Mouse (Mus musculus) embryonic fibroblast, embryonic 13.5 days (primary cell): ENCODE results near the gene Fstl5. TPM values are rescaled to one million over a fixed set of nuclear protein-coding genes. Genes with fewer than 3 reads are reported as not detected.
"Not testable (repeated sequence)": the region's sequence is repeated elsewhere in the genome, so short reads cannot be mapped to it uniquely, and the experiment has no call there.

ENCODE experiments used
- H3K27ac ChIP-seq: 2 replicates; pipeline ENCODE4 v1.5.1; 2012; ENCODE audit warnings: low read length, control low read depth, inconsistent platforms; ENCODE audit not compliant: insufficient read depth
- H3K4me1 ChIP-seq: 2 replicates; pipeline ENCODE4 v1.6.1; 2011; ENCODE audit warnings: low read length; ENCODE audit not compliant: control insufficient read depth, insufficient read depth
- H3K4me3 ChIP-seq: 2 replicates; pipeline ENCODE4 v1.5.1; 2011; ENCODE audit warnings: mild to moderate bottlenecking, control low read depth, low read length; ENCODE audit not compliant: insufficient read depth
- CTCF ChIP-seq: IDR thresholded peaks from 2 replicates; pipeline ENCODE4 v1.5.1; 2011; ENCODE audit warnings: mild to moderate bottlenecking, control low read depth, low read length, moderate library complexity, borderline replicate concordance; ENCODE audit not compliant: insufficient read depth
- POLR2A ChIP-seq: IDR thresholded peaks from 2 replicates; pipeline ENCODE4 v1.6.1; 2011; ENCODE audit warnings: low read depth, mild to moderate bottlenecking, control low read depth, low read length, moderate library complexity
- polyA plus RNA-seq: library from polyadenylated mRNA; stranded (reverse); fragments of >200 nt; gene quantifications from 2 replicates; pipeline ENCODE4 v1.2.4, GENCODE M21; 2011; ENCODE audit warnings: low read depth; ENCODE audit not compliant: missing spikeins, insufficient read length

Gene Fstl5
- polyA plus RNA-seq, 1 experiment = not detected

DNA sequence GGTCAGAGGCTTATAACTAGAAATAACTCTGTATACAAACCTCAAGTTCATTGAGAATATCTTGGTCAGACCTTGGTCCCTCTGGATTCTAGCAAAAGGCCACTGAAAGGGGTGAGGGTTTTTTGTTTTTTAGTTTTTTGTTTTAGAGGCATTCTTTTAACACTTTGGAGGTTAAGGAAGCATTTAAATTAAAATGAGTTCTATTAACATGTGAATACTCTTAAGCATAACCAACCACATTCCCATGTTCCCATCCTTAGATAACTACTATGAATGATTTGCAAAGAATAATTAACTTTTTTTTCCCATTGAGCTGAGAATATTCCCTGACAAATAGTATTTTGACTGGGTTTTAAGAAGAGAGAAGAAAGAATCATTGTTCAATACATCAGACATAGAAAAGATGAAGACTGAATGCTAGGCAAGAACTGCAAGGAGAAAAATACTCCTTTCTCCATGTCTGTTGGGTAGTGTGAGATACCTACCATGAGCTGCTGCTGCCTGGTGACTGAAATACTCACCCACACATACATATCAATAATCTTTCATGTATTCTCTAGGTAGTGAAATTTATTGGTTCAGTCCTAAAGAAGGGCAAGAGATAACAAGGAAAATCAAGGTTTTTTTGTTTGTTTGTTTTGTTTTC lies 393.3 kb downstream of the Fstl5 start:
- H3K4me3 ChIP-seq = no peak overlapping the region
- H3K27ac ChIP-seq = no peak overlapping the region
- no peaks in the 10 kb centered on the region for H3K4me1 ChIP-seq
- TF ChIP-seq POLR2A = no peak
- no peak for TF ChIP-seq CTCF

DNA sequence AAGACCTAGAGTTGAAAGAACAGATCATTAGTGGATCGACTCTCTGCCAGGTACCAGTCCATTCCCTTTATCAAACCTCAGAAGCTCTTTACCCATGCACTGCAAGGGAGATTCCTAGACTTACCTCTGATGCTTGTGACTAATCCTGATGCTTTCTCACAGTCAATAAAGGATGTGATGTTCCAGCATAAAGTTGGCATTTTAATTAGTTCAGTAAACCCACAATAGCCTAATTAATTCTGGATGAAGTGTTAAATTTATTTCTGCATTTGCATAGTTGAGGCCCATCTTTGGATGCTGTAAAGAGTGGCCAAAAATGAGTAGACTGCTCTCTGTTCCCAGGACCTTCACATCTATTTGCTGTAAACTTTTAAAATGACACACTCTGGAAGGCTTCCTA lies 394.1 kb downstream of the Fstl5 start:
- H3K4me3 ChIP-seq = no peak overlapping the region
- no peak overlapping the region for H3K27ac ChIP-seq
- no peak for TF ChIP-seq CTCF
- TF ChIP-seq POLR2A = no peak
- no peaks in the 10 kb centered on the region for H3K4me1 ChIP-seq

DNA sequence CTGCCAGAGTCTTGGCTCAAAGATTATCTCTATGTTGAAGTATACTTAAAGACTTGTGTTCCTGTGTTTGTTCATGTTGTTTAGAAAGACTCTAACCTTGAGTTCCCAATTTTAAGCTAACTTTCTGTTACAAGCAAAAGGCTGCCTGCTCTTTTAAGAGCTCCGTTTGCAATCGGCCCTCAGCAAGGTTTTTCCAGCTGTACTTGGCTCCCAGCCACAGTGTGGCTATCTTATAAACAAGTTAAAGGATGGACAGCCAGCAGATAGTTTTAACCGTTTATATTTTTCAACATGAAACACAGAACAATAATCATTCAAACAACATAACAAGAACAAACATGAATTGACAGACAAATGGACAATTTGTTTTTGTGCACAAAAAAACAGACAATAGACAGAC lies 433.8 kb downstream of the Fstl5 start:
- not testable (repeated sequence) for H3K27ac ChIP-seq, H3K4me1 ChIP-seq, H3K4me3 ChIP-seq

DNA sequence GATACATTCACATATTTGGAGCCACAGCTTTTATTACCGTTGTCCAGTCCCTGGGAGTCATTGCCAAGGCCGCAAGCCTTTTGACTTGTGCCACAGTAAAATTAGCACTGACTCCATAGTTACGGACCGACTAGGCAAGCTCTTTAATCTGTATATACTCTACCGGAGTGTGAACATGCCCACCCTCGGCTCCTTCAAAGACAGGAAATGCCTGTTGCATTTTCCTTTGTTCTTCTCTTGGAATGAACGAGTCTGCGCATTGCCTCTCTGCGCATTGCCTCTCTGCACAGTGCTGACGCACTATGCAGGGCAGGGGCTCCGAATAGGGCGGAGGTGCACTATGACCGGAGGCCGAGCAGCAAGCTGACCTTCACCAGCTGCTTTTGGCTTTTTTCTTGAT lies 434.7 kb downstream of the Fstl5 start:
- Histone ChIP-seq H3K27ac (no peak overlapping the region), H3K4me3 (no peak overlapping the region), H3K4me1 (no peaks in the 10 kb centered on the region)
- no peak for TF ChIP-seq POLR2A
- no peak for TF ChIP-seq CTCF

DNA sequence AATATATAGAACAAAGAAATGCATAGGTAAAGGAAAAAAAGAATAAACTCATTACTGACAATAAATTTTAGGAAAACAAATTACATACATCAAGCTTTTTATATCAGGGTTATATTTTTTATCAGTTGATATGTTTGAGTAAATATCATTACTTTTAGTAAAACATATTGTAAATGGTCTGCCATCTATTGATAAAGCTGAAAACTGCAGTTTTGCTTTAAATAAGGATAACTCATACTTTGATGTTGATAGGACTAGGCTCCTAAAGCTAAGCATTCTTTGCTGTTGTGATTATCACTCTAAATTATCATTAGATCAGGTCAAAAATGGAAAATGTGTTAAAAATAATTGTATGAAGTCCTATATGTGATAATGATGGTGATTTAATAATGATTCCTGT lies 493.3 kb downstream of the Fstl5 start:
- Histone ChIP-seq H3K27ac (no peak overlapping the region), H3K4me1 (no peaks in the 10 kb centered on the region), H3K4me3 (no peak overlapping the region)
- TF ChIP-seq POLR2A = no peak
- no peak for TF ChIP-seq CTCF

DNA sequence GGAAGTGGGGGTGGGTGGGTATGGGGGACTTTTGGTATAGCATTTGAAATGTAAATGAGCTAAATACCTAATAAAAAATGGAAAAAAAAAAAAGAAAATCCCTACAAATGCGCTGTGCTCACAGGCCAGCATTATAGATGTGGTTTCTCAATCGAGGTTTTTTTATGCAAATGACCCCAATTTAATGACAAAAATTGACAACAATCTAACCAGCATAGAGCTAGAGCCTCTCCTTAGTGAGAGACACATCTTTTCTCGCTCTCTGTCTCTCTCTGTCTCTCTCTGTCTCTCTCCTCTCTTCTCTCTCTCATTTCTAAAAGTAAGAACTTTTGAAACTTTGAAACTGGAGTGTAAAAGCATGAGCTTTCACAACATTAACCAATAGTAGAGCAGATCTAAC lies 498.4 kb downstream of the Fstl5 start:
- no peak for TF ChIP-seq CTCF
- no peak for TF ChIP-seq POLR2A
- Histone ChIP-seq H3K4me3 (no peak overlapping the region), H3K27ac (no peak overlapping the region), H3K4me1 (no peaks in the 10 kb centered on the region)

DNA sequence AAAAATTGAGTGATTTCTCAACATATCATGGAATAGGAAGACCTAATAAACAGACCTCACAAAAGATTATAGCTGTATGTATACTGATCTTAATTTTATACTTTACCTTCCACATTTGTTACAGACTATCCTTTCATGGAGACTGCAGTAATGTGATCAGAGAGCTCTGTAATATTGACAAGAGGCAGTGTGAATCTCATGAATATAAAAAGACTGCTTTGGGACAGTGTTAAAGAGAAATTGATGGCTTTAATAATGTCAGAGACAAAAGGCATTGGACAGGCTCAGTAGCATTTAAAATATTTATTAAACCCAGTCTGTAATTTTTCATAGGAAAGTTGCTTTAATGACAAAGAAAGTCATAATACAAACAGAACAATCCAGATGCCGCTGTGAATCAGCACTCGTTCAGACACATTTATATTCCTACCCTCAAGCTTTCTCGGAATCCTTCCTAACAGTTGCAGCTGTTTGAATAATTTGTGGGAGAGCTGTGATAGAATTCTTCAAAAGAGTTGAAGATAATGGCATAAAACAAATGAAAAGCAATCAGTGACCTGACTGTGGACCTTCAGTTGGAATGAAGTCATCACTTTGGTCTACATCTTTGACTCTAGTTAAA lies 499.0 kb downstream of the Fstl5 start:
- Histone ChIP-seq H3K4me3 (no peak overlapping the region), H3K27ac (no peak overlapping the region), H3K4me1 (no peaks in the 10 kb centered on the region)
- no peak for TF ChIP-seq POLR2A
- no peak for TF ChIP-seq CTCF

DNA sequence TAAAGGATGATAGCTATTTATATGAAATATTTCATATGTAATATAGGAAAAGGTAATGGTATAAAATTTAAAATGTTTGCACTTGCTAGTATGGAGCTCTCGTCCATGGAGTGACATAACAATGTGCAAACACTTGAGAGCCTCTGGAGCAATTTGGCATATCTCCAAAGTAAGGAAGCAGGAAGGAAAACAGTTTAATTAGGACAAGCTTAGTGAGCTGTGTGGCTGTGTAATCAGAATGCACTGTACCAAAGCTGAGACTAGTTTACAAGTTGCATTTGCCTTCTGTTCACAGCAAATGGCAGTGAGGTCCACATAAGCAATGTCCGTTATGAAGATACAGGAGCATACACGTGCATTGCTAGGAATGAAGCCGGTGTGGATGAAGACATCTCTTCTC lies 519.1 kb downstream of the Fstl5 start:
- TF ChIP-seq CTCF = no peak
- TF ChIP-seq POLR2A = no peak
- Histone ChIP-seq H3K27ac (no peak overlapping the region), H3K4me1 (no peaks in the 10 kb centered on the region), H3K4me3 (no peak overlapping the region)

DNA sequence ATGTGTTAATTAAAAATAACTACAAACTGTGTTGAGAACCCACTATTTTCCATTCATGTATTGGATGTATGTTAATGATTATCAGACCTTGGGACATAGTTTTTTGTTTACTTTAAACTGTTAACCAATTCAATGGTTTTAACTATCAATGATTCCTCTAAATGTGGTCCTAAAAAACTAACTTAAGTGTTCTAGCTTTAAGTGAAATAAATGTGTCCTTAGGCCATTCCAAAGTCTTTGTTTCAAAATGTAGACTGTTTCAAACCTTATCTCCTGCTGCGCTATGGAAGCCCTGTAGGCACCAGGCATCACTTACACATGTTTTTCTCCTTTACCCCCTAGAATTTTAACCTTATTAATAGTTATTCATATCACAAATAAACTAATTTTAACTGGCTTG lies 546.0 kb downstream of the Fstl5 start:
- TF ChIP-seq POLR2A (no peak), CTCF (no peak)
- no peak overlapping the region for H3K4me3 ChIP-seq
- H3K27ac ChIP-seq = no peak overlapping the region
- no peaks in the 10 kb centered on the region for H3K4me1 ChIP-seq

DNA sequence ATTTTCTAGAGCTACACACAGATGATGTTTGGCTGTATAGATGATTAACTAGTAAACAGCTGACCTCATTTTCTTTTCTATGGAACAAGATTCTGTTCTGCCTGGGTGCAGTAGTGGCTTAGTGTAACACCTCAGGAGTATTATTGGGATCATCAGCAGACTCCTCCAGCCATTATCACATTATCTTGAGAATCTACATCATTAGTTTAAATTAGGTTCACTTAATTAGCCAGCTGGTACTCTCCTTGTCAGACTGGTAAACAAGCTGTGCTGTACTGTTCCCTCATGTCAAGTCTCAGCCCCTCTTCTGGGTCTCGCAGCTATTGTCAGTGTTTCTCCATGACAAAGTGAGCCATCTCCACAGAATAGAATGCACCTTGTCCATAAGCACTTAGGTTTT lies 580.2 kb downstream of the Fstl5 start:
- Histone ChIP-seq H3K4me3 (no peak overlapping the region), H3K4me1 (no peaks in the 10 kb centered on the region), H3K27ac (no peak overlapping the region)
- TF ChIP-seq CTCF (no peak), POLR2A (no peak)
